Mouse (Mus musculus): ENCODE results near the gene Npy5r. TPM values are rescaled to one million over a fixed set of nuclear protein-coding genes. Genes with fewer than 3 reads are reported as not detected.

The Npy5r gene
- total RNA-seq (2014; rRNA removed) (1.0 and 3.4 TPM in 2 replicates), polyA plus RNA-seq (2015; fragmentation: Nextera tagmentation; extraction: Ambion mirVana) (0.59 and 0.86 TPM in 2 replicates)

DNA sequence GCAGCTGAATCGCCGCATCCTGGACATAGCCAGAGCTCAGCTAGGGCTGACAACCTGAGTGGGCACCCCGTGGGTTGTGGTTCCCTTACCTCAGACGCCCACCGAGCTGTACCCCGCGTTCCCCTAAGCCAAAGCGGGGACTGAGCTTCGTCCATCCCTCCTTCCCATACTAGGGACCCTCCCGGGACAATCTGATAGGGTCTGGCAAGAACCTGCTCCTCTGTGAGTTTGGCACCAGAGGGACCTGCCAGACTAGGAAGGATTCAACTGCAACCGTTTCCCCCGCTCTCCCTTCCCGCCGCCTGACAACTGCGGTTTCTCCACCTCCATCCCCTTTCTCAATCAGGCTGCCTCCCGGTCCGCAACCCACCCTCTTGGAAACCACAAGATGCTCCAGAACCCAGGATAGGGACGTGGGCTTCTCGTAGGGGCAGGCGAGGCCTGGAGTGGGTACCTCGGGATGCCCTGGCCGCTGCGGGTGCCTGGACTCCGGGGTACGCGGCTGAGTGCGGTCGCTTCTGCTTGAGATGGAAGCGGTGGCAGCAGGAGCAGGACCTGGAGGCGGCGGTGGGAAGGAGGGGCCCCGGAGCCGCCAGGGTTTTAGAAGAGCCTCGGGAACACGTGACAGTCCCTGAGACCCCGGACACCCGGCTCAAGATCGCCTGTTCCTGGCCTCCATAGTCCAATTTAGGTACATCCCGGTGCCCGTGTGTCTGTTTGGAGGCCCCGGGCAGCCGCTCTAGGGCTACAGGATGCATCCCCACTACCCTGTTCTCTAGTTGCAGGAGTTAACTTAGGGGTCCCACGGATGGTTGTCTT is at the start of gene Npy5r:
Npy5r (minus strand) TSS at position 618 of the 819 bp plus-strand sequence.
- no peaks in the 10 kb centered on the region for H3K9me3 ChIP-seq (ENCODE audit: low read length)
- no peaks in the 10 kb centered on the region for H3K4me1 ChIP-seq (ENCODE audit: insufficient read depth)
- ATAC-seq (peak; percentile 84), DNase-seq (peak; percentile 64)
- H3K4me3 ChIP-seq (ENCODE audit: low read depth, low read length): peak within 1 kb of the TSS; percentile 53
- no peak within 1 kb of the TSS for H3K27ac ChIP-seq (ENCODE audit: low read depth, low read length)
- H3K27me3 ChIP-seq (ENCODE audit: insufficient read depth, low read length): no peaks in the 10 kb centered on the region
- H3K36me3 ChIP-seq (ENCODE audit: insufficient read depth): no peaks in the 10 kb centered on the region
- 3% methylated on average over 43 of the region's 43 CpGs for WGBS
- peak within 1 kb of the TSS; percentile 66 for H3K9ac ChIP-seq
- H3K4me2 ChIP-seq (ENCODE audit: low read depth): peak within 1 kb of the TSS; percentile 88
- TF ChIP-seq CTCF (IDR thresholded peaks at IDR 0.05; ENCODE audit: low read depth): no peak

DNA sequence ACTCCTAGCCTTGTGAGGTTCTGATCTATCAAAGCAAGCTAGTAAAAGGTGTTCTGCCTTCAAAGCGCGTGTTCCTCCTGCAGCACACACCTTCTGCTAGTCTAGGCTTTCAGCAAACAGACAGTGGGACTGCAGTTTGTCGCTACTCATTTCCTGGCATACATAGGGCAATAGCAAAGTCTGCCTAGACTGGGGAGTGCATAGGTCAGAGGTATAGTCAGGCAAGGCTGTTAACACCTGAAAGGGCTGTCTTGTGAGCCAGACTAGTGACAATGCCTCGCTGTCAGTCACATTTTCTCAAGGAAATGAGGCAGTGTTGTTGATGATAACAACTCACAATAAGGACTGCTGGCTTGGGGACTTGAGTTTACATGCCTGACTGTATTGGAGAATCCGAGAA is 44.0 kb upstream of the Npy5r start:
- 59% methylated on average over 5 of the region's 5 CpGs for WGBS

DNA sequence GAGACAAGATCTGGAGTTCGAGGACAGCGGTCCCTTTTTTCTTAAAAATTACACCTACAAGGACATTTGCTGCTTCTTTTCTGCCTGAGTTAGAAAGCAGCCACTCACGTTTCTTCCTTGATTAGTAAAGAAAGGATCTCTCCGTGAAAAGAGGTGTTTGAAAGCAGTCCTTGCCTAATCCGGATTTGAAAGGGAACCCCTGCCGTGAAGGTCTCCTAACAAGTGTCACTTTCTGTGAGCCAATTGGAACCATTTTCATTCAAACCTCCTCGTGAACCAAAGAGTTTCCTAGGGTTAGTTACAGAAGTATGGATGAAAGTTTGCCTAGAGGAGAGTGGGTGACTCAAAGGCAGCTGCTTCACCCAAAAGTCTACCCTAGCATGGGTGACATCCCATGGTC is 41.5 kb upstream of the Npy5r start:
- H3K9ac ChIP-seq: no peak overlapping the region
- H3K4me1 ChIP-seq (ENCODE audit: insufficient read depth): no peaks in the 10 kb centered on the region
- TF ChIP-seq CTCF (IDR thresholded peaks at IDR 0.05; ENCODE audit: low read depth): no peak
- H3K4me2 ChIP-seq (ENCODE audit: low read depth): no peak overlapping the region
- WGBS: 7% methylated on average over 7 of the region's 7 CpGs
- H3K4me3 ChIP-seq (ENCODE audit: low read depth, low read length): no peak overlapping the region
- ATAC-seq: no peak
- H3K36me3 ChIP-seq (ENCODE audit: insufficient read depth): no peaks in the 10 kb centered on the region
- no peaks in the 10 kb centered on the region for H3K27me3 ChIP-seq (ENCODE audit: insufficient read depth, low read length)
- no peak for DNase-seq
- no peak overlapping the region for H3K27ac ChIP-seq (ENCODE audit: low read depth, low read length)
- no peaks in the 10 kb centered on the region for H3K9me3 ChIP-seq (ENCODE audit: low read length)

More for the DNA sequence above, 44.0 kb upstream of the Npy5r start:
- H3K4me2 ChIP-seq (ENCODE audit: low read depth): no peak overlapping the region
- no peak for TF ChIP-seq CTCF (IDR thresholded peaks at IDR 0.05; ENCODE audit: low read depth)
- no peak overlapping the region for H3K9ac ChIP-seq
- H3K27me3 ChIP-seq (ENCODE audit: insufficient read depth, low read length): no peaks in the 10 kb centered on the region
- H3K36me3 ChIP-seq (ENCODE audit: insufficient read depth): no peaks in the 10 kb centered on the region
- no peak for DNase-seq
- no peaks in the 10 kb centered on the region for H3K4me1 ChIP-seq (ENCODE audit: insufficient read depth)
- H3K4me3 ChIP-seq (ENCODE audit: low read depth, low read length): no peak overlapping the region
- no peak overlapping the region for H3K27ac ChIP-seq (ENCODE audit: low read depth, low read length)
- no peak for ATAC-seq
- H3K9me3 ChIP-seq (ENCODE audit: low read length): no peaks in the 10 kb centered on the region

DNA sequence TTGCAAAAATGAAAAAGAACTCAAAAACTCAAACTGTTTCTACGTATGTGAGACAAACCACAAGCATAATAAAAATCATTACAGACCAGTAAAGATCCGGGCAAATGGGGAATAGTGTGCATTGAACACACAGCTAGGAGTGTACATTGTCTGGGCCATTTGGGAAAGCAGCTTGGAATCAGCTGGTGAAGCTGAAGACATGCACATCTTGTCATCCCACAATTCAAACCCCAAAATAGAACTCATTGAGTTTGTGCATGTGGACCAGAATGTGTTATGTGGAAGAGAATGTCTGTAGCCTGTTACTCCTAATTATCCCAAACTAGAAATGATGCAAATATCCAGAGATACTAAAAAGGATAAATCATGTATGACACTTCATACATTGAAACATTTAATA is 34.9 kb upstream of the Npy5r start:
- no peak for TF ChIP-seq CTCF (IDR thresholded peaks at IDR 0.05; ENCODE audit: low read depth)
- Histone ChIP-seq H3K4me2 (ENCODE audit: low read depth) (no peak overlapping the region), H3K4me3 (ENCODE audit: low read depth, low read length) (no peak overlapping the region), H3K27ac (ENCODE audit: low read depth, low read length) (no peak overlapping the region; the same call in 1 of the 2 replicates), H3K9ac (no peak overlapping the region), H3K4me1 (ENCODE audit: insufficient read depth) (no peaks in the 10 kb centered on the region), H3K9me3 (ENCODE audit: low read length) (no peaks in the 10 kb centered on the region), H3K36me3 (ENCODE audit: insufficient read depth) (no peaks in the 10 kb centered on the region), H3K27me3 (ENCODE audit: insufficient read depth, low read length) (no peaks in the 10 kb centered on the region)
- ATAC-seq (peak; percentile 90), DNase-seq (peak; percentile 51)
- WGBS: 71% methylated on average over 2 of the region's 2 CpGs

DNA sequence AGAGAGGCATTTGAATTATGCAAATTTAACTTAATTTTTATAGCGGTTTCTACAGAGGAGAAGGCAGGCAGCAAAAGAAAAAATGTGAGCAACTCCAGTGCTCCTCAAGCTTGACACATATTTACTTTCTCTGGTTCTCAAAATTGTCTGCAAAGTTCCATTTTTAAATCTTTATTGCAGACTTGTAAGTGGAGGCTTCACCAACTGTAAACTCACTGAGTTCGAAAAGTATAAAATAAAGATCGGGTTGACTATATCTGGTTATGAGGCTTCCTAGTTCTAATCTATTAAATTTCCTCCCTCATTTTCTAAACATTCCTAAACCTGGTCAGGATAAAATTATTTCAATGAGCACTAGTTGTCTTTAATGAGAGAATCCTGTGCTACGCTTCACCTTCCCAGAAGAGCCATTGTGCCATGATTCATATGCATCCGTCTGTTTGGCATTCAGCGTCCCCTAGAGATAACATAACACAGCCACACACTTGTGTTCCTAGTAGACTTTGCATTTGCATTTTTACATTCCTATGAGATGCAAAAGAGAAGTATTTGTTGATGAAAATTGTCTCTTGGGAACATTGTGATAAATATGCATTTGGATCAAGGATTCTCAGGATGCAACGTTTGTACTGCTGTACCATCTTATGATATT is 26.5 kb upstream of the Npy5r start:
- H3K9me3 ChIP-seq (ENCODE audit: low read length): no peaks in the 10 kb centered on the region
- no peaks in the 10 kb centered on the region for H3K4me1 ChIP-seq (ENCODE audit: insufficient read depth)
- WGBS: 73% methylated on average over 7 of the region's 7 CpGs
- DNase-seq: no peak
- no peak for TF ChIP-seq CTCF (IDR thresholded peaks at IDR 0.05; ENCODE audit: low read depth)
- H3K36me3 ChIP-seq (ENCODE audit: insufficient read depth): no peaks in the 10 kb centered on the region
- no peak overlapping the region for H3K27ac ChIP-seq (ENCODE audit: low read depth, low read length)
- H3K27me3 ChIP-seq (ENCODE audit: insufficient read depth, low read length): no peaks in the 10 kb centered on the region
- H3K9ac ChIP-seq: no peak overlapping the region
- no peak overlapping the region for H3K4me2 ChIP-seq (ENCODE audit: low read depth)
- ATAC-seq: peak; percentile 58
- H3K4me3 ChIP-seq (ENCODE audit: low read depth, low read length): no peak overlapping the region

DNA sequence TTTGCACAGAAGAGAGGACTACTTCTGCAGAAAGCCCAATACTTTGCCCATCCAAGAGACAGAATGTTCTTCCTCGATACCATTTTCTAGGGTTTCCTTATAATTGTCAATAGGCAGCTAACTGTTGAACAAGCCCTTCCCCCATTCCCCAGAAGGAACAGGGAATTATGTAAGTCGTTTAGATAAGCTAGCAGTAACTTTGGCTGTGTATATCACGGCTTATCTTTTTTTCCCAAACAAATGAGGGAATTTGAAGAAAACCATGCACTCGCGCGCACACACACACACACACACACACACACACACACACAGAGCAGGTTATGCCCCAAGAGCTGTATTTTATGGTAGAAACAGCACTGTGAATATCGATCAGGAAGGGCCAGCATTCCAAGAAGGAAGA is 10.9 kb upstream of the Npy5r start:
- Histone ChIP-seq H3K9me3 (ENCODE audit: low read length) (no peaks in the 10 kb centered on the region), H3K27me3 (ENCODE audit: insufficient read depth, low read length) (0 out of 2 replicates have a peak, but pooled peaks cover 4% of the 10 kb centered on the region), H3K27ac (ENCODE audit: low read depth, low read length) (no peak overlapping the region), H3K4me2 (ENCODE audit: low read depth) (peak overlapping the region; percentile 63), H3K36me3 (ENCODE audit: insufficient read depth) (no peaks in the 10 kb centered on the region), H3K4me1 (ENCODE audit: insufficient read depth) (no peaks in the 10 kb centered on the region), H3K4me3 (ENCODE audit: low read depth, low read length) (peak overlapping the region; percentile 48), H3K9ac (no peak overlapping the region)
- no peak for TF ChIP-seq CTCF (IDR thresholded peaks at IDR 0.05; ENCODE audit: low read depth)
- DNase-seq (no peak), ATAC-seq (no peak)
- WGBS: 71% methylated on average over 7 of the region's 7 CpGs

DNA sequence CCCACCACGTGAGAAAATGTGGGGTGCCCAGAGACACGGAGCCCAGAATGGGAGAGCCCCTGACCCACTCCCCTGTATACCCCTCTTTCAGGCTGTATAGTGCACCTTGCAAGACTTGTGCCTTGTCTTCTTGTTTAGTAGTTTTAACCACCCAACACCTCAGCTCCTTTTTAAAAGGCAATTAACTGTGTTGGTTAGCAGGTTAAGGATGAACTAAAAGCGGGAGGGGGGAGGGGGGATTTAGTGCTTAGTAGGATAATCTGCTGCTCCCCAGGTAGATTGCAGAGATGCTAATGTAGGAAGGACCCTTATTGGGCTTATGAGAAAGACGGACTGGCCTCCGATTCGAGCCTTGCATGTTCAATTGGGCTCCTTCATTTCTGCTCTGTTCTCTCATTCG is 10.1 kb upstream of the Npy5r start:
- peak overlapping the region; percentile 39 for H3K9ac ChIP-seq
- ATAC-seq (0 out of 2 replicates have a peak, but pooled peaks have one; percentile 7), DNase-seq (peak; percentile 25)
- no peak for TF ChIP-seq CTCF (IDR thresholded peaks at IDR 0.05; ENCODE audit: low read depth)
- H3K36me3 ChIP-seq (ENCODE audit: insufficient read depth): no peaks in the 10 kb centered on the region
- H3K4me3 ChIP-seq (ENCODE audit: low read depth, low read length): peak overlapping the region; percentile 48
- H3K9me3 ChIP-seq (ENCODE audit: low read length): no peaks in the 10 kb centered on the region
- peak overlapping the region; percentile 63 for H3K4me2 ChIP-seq (ENCODE audit: low read depth)
- no peak overlapping the region for H3K27ac ChIP-seq (ENCODE audit: low read depth, low read length)
- WGBS: 3% methylated on average over 7 of the region's 7 CpGs
- no peaks in the 10 kb centered on the region for H3K4me1 ChIP-seq (ENCODE audit: insufficient read depth)
- 0 out of 2 replicates have a peak, but pooled peaks cover 4% of the 10 kb centered on the region for H3K27me3 ChIP-seq (ENCODE audit: insufficient read depth, low read length)

Measured in forebrain, postnatal 0 days (tissue).